Mouse (Mus musculus) spleen, adult 12 weeks (tissue): ENCODE results near the gene Ikzf1.
A peak's percentile ranks its signal among the peaks of the same experiment; 100 is the strongest.

ENCODE experiments used
- DNase-seq: peaks from one replicate; pipeline ENCODE4 v3.0.0; 2022; ENCODE audit warnings: low spot score

Ikzf1 gene

GRCm38 (mm10) chr11:11725252-11725875 is 40.6 kb downstream of the Ikzf1 start:
- no peak for DNase-seq

- DNase-seq = no peak
Observed at GRCm38 (mm10) chr11:11725876-11726525, 41.2 kb downstream of the Ikzf1 start.

GRCm38 (mm10) chr11:11726807-11727276 is 42.0 kb downstream of the Ikzf1 start:
- DNase-seq = no peak

- no peak for DNase-seq
Observed at GRCm38 (mm10) chr11:11727936-11728556, 43.2 kb downstream of the Ikzf1 start.

- peak; percentile 58 for DNase-seq
Observed at GRCm38 (mm10) chr11:11729216-11729615, 44.4 kb downstream of the Ikzf1 start.

- no peak for DNase-seq
Observed at GRCm38 (mm10) chr11:11730062-11730461, 45.3 kb downstream of the Ikzf1 start.

GRCm38 (mm10) chr11:11731727-11732126 is 46.9 kb downstream of the Ikzf1 start:
- no peak for DNase-seq

GRCm38 (mm10) chr11:11732972-11733770 is 48.4 kb downstream of the Ikzf1 start:
- peak; percentile 59 for DNase-seq

GRCm38 (mm10) chr11:11735155-11735554 is 50.4 kb downstream of the Ikzf1 start:
- DNase-seq = no peak

- DNase-seq = no peak
Observed at GRCm38 (mm10) chr11:11736948-11737347, 52.1 kb downstream of the Ikzf1 start.

GRCm38 (mm10) chr11:11737562-11737961 is 52.8 kb downstream of the Ikzf1 start:
- no peak for DNase-seq

GRCm38 (mm10) chr11:11739054-11739453 is 54.3 kb downstream of the Ikzf1 start:
- DNase-seq = no peak

GRCm38 (mm10) chr11:11740603-11741002 is 55.8 kb downstream of the Ikzf1 start:
- no peak for DNase-seq

GRCm38 (mm10) chr11:11741574-11741973 is 56.8 kb downstream of the Ikzf1 start:
- no peak for DNase-seq

GRCm38 (mm10) chr11:11742626-11743025 is 57.8 kb downstream of the Ikzf1 start:
- DNase-seq = peak; percentile 74

- DNase-seq = no peak
Observed at GRCm38 (mm10) chr11:11744222-11744621, 59.4 kb downstream of the Ikzf1 start.

GRCm38 (mm10) chr11:11751091-11751490 is 66.3 kb downstream of the Ikzf1 start:
- no peak for DNase-seq

- no peak for DNase-seq
Observed at GRCm38 (mm10) chr11:11752859-11753258, 68.1 kb downstream of the Ikzf1 start.

GRCm38 (mm10) chr11:11758121-11758520 is 73.3 kb downstream of the Ikzf1 start:
- DNase-seq = no peak

GRCm38 (mm10) chr11:11758883-11759282 is 74.1 kb downstream of the Ikzf1 start:
- DNase-seq = no peak

GRCm38 (mm10) chr11:11763211-11763666 is 78.4 kb downstream of the Ikzf1 start:
- DNase-seq = no peak

GRCm38 (mm10) chr11:11765414-11765813 is 80.6 kb downstream of the Ikzf1 start:
- DNase-seq = no peak
